Mouse (Mus musculus): ENCODE results near the gene Gm17482. TPM values are rescaled to one million over a fixed set of nuclear protein-coding genes. Genes with fewer than 3 reads are reported as not detected.

Gm17482 gene
- polyA plus RNA-seq, 1 experiment from 2014 or later, result not detected

DNA sequence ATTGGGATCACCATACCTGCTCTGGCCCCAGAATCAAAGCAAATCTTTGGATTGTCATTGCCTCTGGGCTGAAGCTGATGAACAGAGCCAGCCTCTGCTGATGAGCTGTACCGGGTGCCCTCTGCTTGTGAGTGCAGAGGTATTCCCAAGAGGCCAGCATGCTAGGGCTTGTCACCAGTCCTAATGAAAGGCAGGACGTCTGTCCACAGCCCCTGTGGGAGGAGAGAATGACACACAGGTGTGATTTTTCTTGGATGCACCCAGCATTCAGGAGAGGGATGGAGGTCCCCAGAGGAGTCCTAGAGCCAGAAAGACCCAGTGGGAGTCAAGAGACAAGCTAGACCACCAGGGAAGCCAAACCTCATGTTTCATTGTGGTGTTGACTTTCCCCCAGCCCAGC, 52.5 kb downstream of the Gm17482 start:
- TF ChIP-seq EP300 (IDR thresholded peaks at IDR 0.05; ENCODE audit: low read depth) (no peak), CTCF (IDR thresholded peaks at IDR 0.05; ENCODE audit: low read depth) (no peak)
- no peaks in the 10 kb centered on the region for H3K4me1 ChIP-seq (ENCODE audit: insufficient read depth)
- DNase-seq (no peak), ATAC-seq (no peak)
- no peak overlapping the region for H3K4me3 ChIP-seq (ENCODE audit: low read depth, low read length)
- no peak overlapping the region for H3K4me2 ChIP-seq (ENCODE audit: low read depth, low read length)
- H3K27me3 ChIP-seq (ENCODE audit: insufficient read depth, low read length), result no peaks in the 10 kb centered on the region
- no peak overlapping the region for H3K27ac ChIP-seq (ENCODE audit: low read depth)
- no peaks in the 10 kb centered on the region for H3K36me3 ChIP-seq (replicated peaks; ENCODE audit: insufficient read depth, low read length)
- WGBS (ENCODE audit: insufficient replicate concordance), result 55% methylated on average over 2 of the region's 2 CpGs
- no peak overlapping the region for H3K9ac ChIP-seq (replicated peaks)
- no peaks in the 10 kb centered on the region for H3K9me3 ChIP-seq (ENCODE audit: low read length)

DNA sequence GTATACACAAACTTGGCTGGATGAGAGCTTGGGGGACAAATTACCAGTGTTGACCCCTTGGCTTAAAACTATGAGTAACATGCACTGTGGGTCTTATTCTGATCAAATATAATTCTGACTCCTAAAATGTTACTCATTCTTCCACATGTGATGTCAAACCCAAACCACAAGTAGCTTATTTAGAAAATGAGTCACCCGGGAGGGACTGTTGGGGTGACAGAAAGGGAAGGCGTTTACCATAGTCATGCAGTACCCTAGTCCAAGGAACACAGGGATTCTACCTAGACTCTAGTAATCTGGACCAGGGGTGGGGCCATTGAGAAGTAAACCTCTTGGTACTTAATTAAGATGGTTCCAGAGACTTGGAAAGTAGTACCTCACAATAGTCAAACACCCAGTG, 57.0 kb downstream of the Gm17482 start:
- WGBS (ENCODE audit: insufficient replicate concordance), result 81% methylated on average over 2 of the region's 2 CpGs
- TF ChIP-seq EP300 (IDR thresholded peaks at IDR 0.05; ENCODE audit: low read depth) (no peak), CTCF (IDR thresholded peaks at IDR 0.05; ENCODE audit: low read depth) (no peak)
- H3K4me2 ChIP-seq (ENCODE audit: low read depth, low read length), result no peak overlapping the region
- H3K9ac ChIP-seq (replicated peaks), result no peak overlapping the region
- no peak overlapping the region for H3K4me3 ChIP-seq (ENCODE audit: low read depth, low read length)
- H3K27me3 ChIP-seq (ENCODE audit: insufficient read depth, low read length), result no peaks in the 10 kb centered on the region
- H3K4me1 ChIP-seq (ENCODE audit: insufficient read depth), result no peaks in the 10 kb centered on the region
- no peak for ATAC-seq
- H3K9me3 ChIP-seq (ENCODE audit: low read length), result no peaks in the 10 kb centered on the region
- H3K27ac ChIP-seq (ENCODE audit: low read depth), result no peak overlapping the region
- H3K36me3 ChIP-seq (replicated peaks; ENCODE audit: insufficient read depth, low read length), result no peaks in the 10 kb centered on the region
- DNase-seq, result no peak

GRCm38 (mm10) chr6:115286441-115286840, 59.3 kb downstream of the Gm17482 start:
- TF ChIP-seq EP300 (IDR thresholded peaks at IDR 0.05; ENCODE audit: low read depth) (no peak), CTCF (IDR thresholded peaks at IDR 0.05; ENCODE audit: low read depth) (no peak)
- 79% methylated on average over 6 of the region's 6 CpGs for WGBS (ENCODE audit: insufficient replicate concordance)
- no peak for ATAC-seq

DNA sequence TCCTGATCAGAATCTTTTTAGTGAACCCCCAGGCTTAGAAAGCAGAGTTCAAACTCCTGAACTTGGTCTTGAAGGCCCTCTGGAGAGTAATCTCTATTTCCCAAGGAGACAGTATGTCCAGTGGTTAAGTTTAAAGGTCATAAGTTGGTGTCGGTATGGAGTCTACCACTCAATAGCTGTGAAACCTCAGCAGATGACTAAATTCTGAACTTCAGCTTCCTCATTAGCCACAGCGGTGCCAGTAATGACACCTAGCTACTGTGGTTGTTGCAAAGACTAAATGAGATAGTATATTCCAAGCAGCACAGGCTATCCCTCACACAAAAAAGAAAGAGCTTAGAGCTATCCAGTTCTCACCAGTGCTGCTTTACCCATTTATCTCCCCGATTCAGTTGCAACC, 61.1 kb downstream of the Gm17482 start:
- Histone ChIP-seq H3K36me3 (replicated peaks; ENCODE audit: insufficient read depth, low read length) (no peaks in the 10 kb centered on the region), H3K4me1 (ENCODE audit: insufficient read depth) (no peaks in the 10 kb centered on the region), H3K27me3 (ENCODE audit: insufficient read depth, low read length) (no peaks in the 10 kb centered on the region), H3K4me3 (ENCODE audit: low read depth, low read length) (no peak overlapping the region), H3K9me3 (ENCODE audit: low read length) (no peaks in the 10 kb centered on the region), H3K27ac (ENCODE audit: low read depth) (no peak overlapping the region), H3K4me2 (ENCODE audit: low read depth, low read length) (no peak overlapping the region), H3K9ac (replicated peaks) (no peak overlapping the region)
- DNase-seq (no peak), ATAC-seq (no peak)
- 67% methylated on average over 3 of the region's 3 CpGs for WGBS (ENCODE audit: insufficient replicate concordance)
- TF ChIP-seq CTCF (IDR thresholded peaks at IDR 0.05; ENCODE audit: low read depth) (no peak), EP300 (IDR thresholded peaks at IDR 0.05; ENCODE audit: low read depth) (no peak)

More at GRCm38 (mm10) chr6:115286441-115286840, 59.3 kb downstream of the Gm17482 start:
- Histone ChIP-seq H3K9ac (replicated peaks) (no peak overlapping the region), H3K27ac (ENCODE audit: low read depth) (no peak overlapping the region), H3K9me3 (ENCODE audit: low read length) (no peaks in the 10 kb centered on the region), H3K4me1 (ENCODE audit: insufficient read depth) (no peaks in the 10 kb centered on the region), H3K27me3 (ENCODE audit: insufficient read depth, low read length) (no peaks in the 10 kb centered on the region), H3K4me3 (ENCODE audit: low read depth, low read length) (no peak overlapping the region), H3K4me2 (ENCODE audit: low read depth, low read length) (no peak overlapping the region), H3K36me3 (replicated peaks; ENCODE audit: insufficient read depth, low read length) (no peaks in the 10 kb centered on the region)
- no peak for DNase-seq

DNA sequence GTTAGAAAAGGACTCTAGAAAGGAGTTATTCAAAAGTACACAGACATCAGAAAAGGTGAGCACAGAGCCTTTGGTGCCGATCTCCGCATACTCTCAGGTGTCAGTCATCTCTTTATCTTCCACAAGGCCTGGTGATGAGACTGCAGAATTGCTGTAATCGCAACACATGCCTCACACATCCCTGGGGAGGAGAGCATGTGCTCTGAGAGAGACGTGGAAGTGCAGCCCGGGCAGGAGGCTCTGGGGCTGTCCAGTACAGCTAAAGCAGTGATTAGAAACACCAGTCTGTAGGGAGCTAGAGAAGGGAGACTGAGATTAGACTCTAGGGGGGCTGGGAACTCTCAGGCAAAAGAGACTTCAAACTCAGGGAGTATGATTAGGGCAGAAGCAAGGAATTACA, 63.4 kb downstream of the Gm17482 start:
- H3K9me3 ChIP-seq (ENCODE audit: low read length), result no peaks in the 10 kb centered on the region
- ATAC-seq, result no peak
- no peaks in the 10 kb centered on the region for H3K4me1 ChIP-seq (ENCODE audit: insufficient read depth)
- no peak overlapping the region for H3K9ac ChIP-seq (replicated peaks)
- H3K4me3 ChIP-seq (ENCODE audit: low read depth, low read length), result no peak overlapping the region
- no peaks in the 10 kb centered on the region for H3K36me3 ChIP-seq (replicated peaks; ENCODE audit: insufficient read depth, low read length)
- H3K27me3 ChIP-seq (ENCODE audit: insufficient read depth, low read length), result no peaks in the 10 kb centered on the region
- WGBS (ENCODE audit: insufficient replicate concordance), result 66% methylated on average over 5 of the region's 5 CpGs
- TF ChIP-seq EP300 (IDR thresholded peaks at IDR 0.05; ENCODE audit: low read depth) (no peak), CTCF (IDR thresholded peaks at IDR 0.05; ENCODE audit: low read depth) (no peak)
- no peak overlapping the region for H3K4me2 ChIP-seq (ENCODE audit: low read depth, low read length)
- H3K27ac ChIP-seq (ENCODE audit: low read depth), result no peak overlapping the region
- no peak for DNase-seq

- TF ChIP-seq EP300 (IDR thresholded peaks at IDR 0.05; ENCODE audit: low read depth), result no peak
- no peak for TF ChIP-seq CTCF (IDR thresholded peaks at IDR 0.05; ENCODE audit: low read depth)
- ATAC-seq (no peak), DNase-seq (no peak)
- no peak overlapping the region for H3K4me3 ChIP-seq (ENCODE audit: low read depth, low read length)
- no peak overlapping the region for H3K27ac ChIP-seq (ENCODE audit: low read depth)
- H3K9me3 ChIP-seq (ENCODE audit: low read length), result no peaks in the 10 kb centered on the region
- no peaks in the 10 kb centered on the region for H3K36me3 ChIP-seq (replicated peaks; ENCODE audit: insufficient read depth, low read length)
- H3K9ac ChIP-seq (replicated peaks), result no peak overlapping the region
- H3K27me3 ChIP-seq (ENCODE audit: insufficient read depth, low read length), result no peaks in the 10 kb centered on the region
- no peak overlapping the region for H3K4me2 ChIP-seq (ENCODE audit: low read depth, low read length)
- 54% methylated on average over 2 of the region's 2 CpGs for WGBS (ENCODE audit: insufficient replicate concordance)
- H3K4me1 ChIP-seq (ENCODE audit: insufficient read depth), result no peaks in the 10 kb centered on the region
Measured at GRCm38 (mm10) chr6:115291068-115291467, 63.9 kb downstream of the Gm17482 start.

- no peak for DNase-seq
- TF ChIP-seq EP300 (IDR thresholded peaks at IDR 0.05; ENCODE audit: low read depth) (no peak), CTCF (IDR thresholded peaks at IDR 0.05; ENCODE audit: low read depth) (no peak)
- H3K27me3 ChIP-seq (ENCODE audit: insufficient read depth, low read length), result no peaks in the 10 kb centered on the region
- no peak overlapping the region for H3K4me2 ChIP-seq (ENCODE audit: low read depth, low read length)
- no peak overlapping the region for H3K9ac ChIP-seq (replicated peaks)
- no peak for ATAC-seq
- no peaks in the 10 kb centered on the region for H3K9me3 ChIP-seq (ENCODE audit: low read length)
- 86% methylated on average over 6 of the region's 6 CpGs for WGBS (ENCODE audit: insufficient replicate concordance)
- no peaks in the 10 kb centered on the region for H3K4me1 ChIP-seq (ENCODE audit: insufficient read depth)
- H3K27ac ChIP-seq (ENCODE audit: low read depth), result no peak overlapping the region
- no peaks in the 10 kb centered on the region for H3K36me3 ChIP-seq (replicated peaks; ENCODE audit: insufficient read depth, low read length)
- no peak overlapping the region for H3K4me3 ChIP-seq (ENCODE audit: low read depth, low read length)
Measured at GRCm38 (mm10) chr6:115291823-115292222, 64.7 kb downstream of the Gm17482 start.

Measured in liver, postnatal 0 days (tissue).